Mouse (Mus musculus): ENCODE measurements around the gene Itprid2. TPM values are rescaled to one million over a fixed set of nuclear protein-coding genes. Genes with fewer than 3 reads are reported as not detected.

Gene Itprid2
- total RNA-seq, 2 experiments from 2014 or later, result 40.8 to 57.8 TPM

GRCm38 (mm10) chr2:79647094-79647493, 11.9 kb downstream of the Itprid2 start:
- DNase-seq (ENCODE audit: low spot score in 2 of 2), result no peak

- no peak for DNase-seq (ENCODE audit: low spot score in 2 of 2)
Measured at GRCm38 (mm10) chr2:79647728-79648127, 12.6 kb downstream of the Itprid2 start.

- DNase-seq (ENCODE audit: low spot score in 2 of 2), result no peak
Measured at GRCm38 (mm10) chr2:79651185-79651584, 16.0 kb downstream of the Itprid2 start.

- no peak for DNase-seq (ENCODE audit: low spot score in 2 of 2)
Measured at GRCm38 (mm10) chr2:79651701-79652100, 16.5 kb downstream of the Itprid2 start.

GRCm38 (mm10) chr2:79652502-79652901, 17.4 kb downstream of the Itprid2 start:
- no peak for DNase-seq (ENCODE audit: low spot score in 2 of 2)

- DNase-seq (ENCODE audit: low spot score in 2 of 2), result no peak
Measured at GRCm38 (mm10) chr2:79653093-79653808, 18.1 kb downstream of the Itprid2 start.

GRCm38 (mm10) chr2:79653809-79654164, 18.6 kb downstream of the Itprid2 start:
- DNase-seq (ENCODE audit: low spot score in 2 of 2), result no peak

- no peak for DNase-seq (ENCODE audit: low spot score in 2 of 2)
Measured at GRCm38 (mm10) chr2:79657062-79657461, 21.9 kb downstream of the Itprid2 start.

- DNase-seq (ENCODE audit: low spot score in 2 of 2), result no peak
Measured at GRCm38 (mm10) chr2:79660417-79661185, 25.4 kb downstream of the Itprid2 start.

GRCm38 (mm10) chr2:79661486-79662104, 26.4 kb downstream of the Itprid2 start:
- DNase-seq (ENCODE audit: low spot score in 2 of 2), result no peak

GRCm38 (mm10) chr2:79664532-79665286, 29.6 kb downstream of the Itprid2 start:
- no peak for DNase-seq (ENCODE audit: low spot score in 2 of 2)

- no peak for DNase-seq (ENCODE audit: low spot score in 2 of 2)
Measured at GRCm38 (mm10) chr2:79665492-79665891, 30.3 kb downstream of the Itprid2 start.

GRCm38 (mm10) chr2:79675266-79675665, 40.1 kb downstream of the Itprid2 start:
- DNase-seq (ENCODE audit: low spot score in 2 of 2), result no peak

- DNase-seq (ENCODE audit: low spot score in 2 of 2), result no peak
Measured at GRCm38 (mm10) chr2:79677663-79678257, 42.6 kb downstream of the Itprid2 start.

- no peak for DNase-seq (ENCODE audit: low spot score in 2 of 2)
Measured at GRCm38 (mm10) chr2:79681672-79682071, 46.5 kb downstream of the Itprid2 start.

- DNase-seq (ENCODE audit: low spot score in 2 of 2), result no peak
Measured at GRCm38 (mm10) chr2:79683258-79683657, 48.1 kb downstream of the Itprid2 start.

- no peak for DNase-seq (ENCODE audit: low spot score in 2 of 2)
Measured at GRCm38 (mm10) chr2:79690838-79691237, 55.7 kb downstream of the Itprid2 start.

- DNase-seq (ENCODE audit: low spot score in 2 of 2), result no peak
Measured at GRCm38 (mm10) chr2:79695190-79695589, 60.0 kb downstream of the Itprid2 start.

- DNase-seq (ENCODE audit: low spot score in 2 of 2), result no peak
Measured at GRCm38 (mm10) chr2:79695939-79696338, 60.8 kb downstream of the Itprid2 start.

GRCm38 (mm10) chr2:79696478-79697230, 61.5 kb downstream of the Itprid2 start:
- DNase-seq (ENCODE audit: low spot score in 2 of 2), result no peak

Measured in adrenal gland, postnatal 4 days (tissue).